Mouse (Mus musculus) spleen, postnatal 4 days (tissue): ENCODE results near the gene Eprs.

ENCODE experiments used
- DNase-seq, 2 experiments: peaks; one replicate each; pipeline ENCODE4 v3.0.0; 2022; ENCODE audit warnings: low spot score in 2 of 2

The Eprs gene

DNA sequence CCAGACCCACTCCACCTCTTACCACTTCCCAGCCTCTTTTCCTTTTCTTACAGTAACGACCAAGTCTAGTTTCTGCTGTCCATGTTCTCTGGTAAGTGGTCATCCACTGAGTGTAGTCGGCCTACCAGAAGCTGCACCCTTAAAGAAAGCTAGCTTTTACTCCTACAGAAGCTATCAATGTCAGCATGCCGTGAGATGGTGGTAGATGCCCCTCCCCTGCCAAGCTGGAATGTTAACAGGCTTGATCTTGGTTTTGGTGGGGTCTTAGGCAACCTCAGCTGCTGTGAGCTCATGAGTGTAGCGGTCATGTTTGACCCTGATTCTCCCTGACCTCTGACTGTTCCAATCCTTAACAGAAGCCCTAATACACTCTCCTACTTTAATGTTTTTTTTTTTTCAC lies 4.6 kb upstream of the Eprs start:
- DNase-seq: no peak

DNA sequence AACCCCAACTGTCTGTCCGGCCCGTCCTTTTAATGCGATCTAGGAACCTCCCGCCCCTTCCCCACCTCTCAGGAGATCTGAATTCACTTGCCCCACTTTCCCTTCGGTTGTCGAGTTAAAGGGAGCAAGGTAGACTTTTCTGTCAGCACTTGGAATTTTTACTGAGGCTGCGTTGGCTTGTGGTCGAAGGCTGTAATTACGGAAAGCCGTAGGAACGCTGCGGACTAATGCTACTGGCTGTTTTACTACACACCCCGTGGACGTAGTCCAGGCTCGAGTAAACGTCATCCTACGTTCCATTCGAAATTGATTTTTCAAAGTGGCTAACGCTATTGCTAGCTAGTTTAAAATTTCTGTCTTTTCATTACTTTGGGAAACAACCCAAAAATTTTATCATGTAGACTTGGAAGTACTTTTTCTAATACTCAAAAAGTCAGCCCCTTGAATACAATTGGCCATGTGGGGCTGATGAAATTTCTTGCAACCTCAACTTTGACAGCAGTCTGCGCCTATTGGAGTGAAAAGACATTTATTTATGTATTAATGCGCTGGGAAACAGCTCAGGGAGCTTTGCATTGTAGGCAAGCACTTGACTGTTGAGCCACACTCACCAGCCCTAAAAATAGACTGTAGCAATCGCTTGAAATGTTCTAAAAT lies 810 bp downstream of the Eprs start:
- DNase-seq: peak in 1 of 2 experiments; percentile 26

DNA sequence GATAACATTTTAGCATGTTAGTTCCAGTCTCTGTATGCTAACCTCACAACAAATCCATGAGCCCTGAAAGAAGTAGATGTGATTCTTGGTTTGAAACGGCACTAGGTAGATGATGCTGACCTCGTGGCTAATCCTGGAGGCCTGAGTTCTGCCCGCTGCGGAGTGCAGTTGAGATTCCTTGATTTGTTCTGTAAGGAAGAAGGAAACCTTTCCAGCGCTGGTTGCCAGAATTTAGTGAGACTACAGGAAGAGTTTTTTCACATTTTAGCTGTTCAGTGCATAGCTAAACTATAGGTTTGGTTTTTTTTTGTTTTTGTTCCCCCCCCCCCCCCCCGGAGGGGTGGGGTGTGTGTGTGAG lies 1.3 kb downstream of the Eprs start:
- DNase-seq: no peak

DNA sequence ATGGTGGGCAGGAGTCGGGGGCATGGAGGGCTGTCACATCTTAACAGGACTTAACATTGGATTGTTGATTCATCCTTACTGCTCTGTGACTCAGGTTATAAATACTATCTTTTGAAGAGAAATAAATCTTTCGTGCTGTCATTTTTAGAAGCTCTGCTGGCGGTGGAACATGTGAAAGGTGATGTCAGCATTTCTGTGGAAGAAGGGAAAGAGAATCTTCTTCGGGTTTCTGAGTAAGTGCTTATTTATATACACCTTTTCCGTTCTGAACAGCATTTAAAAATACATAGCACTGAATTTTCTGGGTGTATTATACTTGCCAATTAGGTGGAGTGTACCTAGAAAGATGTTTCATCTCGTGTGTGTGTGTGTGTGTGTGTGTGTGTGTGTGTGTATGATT lies 4.5 kb downstream of the Eprs start:
- no peak for DNase-seq

DNA sequence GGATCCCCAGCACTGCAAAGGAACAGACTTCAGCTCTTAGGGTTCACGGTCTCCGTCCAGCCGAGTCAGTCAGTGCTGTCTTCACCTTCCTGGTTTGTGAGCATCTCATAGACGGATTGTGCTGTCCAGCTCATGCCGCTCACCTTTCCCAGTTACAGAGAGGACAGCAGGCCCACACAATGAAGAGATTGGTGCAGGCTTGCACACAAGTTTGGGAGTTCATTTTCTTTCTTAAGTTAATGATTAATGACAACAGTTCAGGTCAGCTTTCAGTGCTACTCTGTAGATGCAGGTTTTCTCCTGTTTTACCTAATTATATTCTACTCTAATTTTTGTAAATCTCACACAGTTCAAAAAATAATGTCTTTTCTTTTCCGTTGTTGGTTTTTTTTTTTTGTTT lies 7.1 kb downstream of the Eprs start:
- no peak for DNase-seq

DNA sequence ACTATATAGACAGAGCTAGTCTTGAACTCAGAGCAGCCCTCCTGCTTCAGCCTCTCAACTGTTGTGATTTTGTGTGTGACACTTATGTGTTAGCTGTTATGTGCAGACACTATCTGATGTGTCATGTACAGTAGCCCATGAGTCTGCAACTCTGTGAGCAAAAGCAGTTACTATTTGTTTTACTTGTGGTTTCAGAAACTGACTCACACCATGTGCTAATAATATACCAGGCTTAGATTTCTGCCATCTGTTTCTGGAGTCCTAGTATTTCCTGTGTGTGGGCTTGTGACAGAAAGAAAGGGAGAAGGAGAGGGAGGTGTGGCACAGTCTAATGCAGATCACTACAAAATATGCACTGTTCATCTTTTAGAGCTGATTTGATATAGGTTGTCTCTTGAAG lies 13.5 kb downstream of the Eprs start:
- DNase-seq: no peak

DNA sequence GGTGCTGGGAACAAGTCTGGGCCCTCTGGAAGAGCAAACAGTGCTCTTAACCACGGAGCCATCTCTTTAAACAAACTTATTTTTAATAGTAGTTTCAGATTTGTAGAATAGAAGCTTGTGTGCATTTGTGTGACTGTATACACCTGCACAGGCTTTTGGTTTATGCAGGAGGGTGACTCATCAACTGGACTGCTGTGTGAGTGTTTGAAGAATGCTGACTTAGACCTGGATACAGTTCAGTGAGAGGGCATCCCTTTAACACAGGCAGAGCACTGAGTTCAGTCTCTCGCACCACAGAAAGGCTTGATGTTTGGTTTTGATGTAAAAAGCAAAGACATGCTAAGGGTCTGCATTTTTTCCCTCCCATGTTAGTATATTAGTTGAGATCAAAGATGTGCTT lies 14.6 kb downstream of the Eprs start:
- DNase-seq: no peak

DNA sequence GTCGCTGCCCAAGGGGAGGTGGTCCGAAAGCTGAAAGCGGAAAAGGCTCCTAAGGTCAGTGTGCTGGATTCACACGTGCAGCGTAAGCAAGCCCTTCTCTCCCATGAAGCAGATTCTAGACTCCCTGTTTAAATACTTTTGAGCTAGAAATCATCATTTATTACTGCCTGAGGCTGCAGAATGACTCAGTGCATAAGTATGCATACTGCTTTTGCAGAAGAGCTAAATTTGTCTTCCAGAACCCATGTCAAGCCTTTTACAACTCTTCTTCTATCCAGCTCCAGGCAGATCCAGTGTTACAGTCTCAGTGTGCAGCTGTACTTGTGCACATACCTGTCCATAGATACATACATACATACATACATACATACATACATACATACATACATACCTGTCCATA lies 38.8 kb downstream of the Eprs start:
- no peak for DNase-seq

DNA sequence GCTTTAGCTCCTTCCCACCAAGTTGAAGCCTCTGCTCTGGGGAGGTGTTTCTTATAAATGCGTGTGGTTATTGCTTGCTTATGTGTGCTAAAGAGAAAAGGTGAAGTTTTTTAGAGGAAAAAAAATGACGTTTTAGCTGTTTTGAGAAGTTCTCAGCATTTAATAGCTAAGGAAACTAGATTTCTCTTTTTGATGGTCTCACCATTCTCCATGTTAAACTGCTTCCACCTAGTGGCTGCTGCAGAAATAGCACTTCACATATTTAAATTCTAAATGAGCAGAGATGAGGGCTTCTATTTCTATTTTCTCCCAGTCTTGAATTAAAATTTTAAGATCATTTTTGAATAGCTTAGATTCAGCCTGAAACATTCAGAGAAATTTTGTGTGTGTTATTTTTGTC lies 41.2 kb downstream of the Eprs start:
- DNase-seq: no peak

DNA sequence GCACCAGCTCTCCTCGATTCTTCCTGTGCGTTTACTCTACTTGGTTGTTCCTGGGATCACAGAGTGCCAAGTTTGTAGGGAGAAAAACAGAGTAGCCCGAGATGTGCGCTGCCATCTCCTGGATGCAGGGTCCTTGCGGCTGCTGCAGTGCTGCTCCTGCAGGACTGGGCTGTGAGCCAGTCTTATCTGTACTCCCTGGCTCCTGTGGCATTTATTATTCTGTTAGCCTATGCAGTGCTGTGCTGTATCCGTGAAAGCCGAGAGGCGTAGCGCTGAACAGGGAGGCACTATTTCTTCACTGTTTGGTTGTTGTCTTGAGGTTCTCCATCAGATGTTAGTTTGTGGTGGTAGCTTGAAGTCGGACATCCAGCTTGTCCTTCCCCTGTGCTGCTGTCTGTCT lies 43.1 kb downstream of the Eprs start:
- no peak for DNase-seq

DNA sequence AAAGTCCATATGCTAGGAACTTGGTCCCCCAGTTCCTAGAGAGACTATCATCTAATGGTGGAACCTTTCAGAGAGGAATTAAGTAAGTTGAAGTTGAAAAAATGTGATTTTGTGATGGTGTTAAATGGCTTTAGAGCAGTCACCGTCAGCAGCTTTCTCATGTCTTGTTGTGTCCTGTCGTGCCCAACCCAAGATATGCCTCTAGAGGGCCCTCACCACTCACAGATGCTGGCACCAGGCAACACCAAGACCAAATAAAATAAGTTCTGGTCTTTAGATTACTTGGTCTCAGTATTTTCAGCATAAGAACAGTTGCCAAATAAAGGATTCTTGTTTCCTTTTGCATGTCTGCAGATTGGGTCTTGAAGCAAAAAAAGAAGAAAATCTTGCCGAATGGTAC lies 47.0 kb downstream of the Eprs start:
- peak in 1 of 2 experiments; percentile 25 for DNase-seq

DNA sequence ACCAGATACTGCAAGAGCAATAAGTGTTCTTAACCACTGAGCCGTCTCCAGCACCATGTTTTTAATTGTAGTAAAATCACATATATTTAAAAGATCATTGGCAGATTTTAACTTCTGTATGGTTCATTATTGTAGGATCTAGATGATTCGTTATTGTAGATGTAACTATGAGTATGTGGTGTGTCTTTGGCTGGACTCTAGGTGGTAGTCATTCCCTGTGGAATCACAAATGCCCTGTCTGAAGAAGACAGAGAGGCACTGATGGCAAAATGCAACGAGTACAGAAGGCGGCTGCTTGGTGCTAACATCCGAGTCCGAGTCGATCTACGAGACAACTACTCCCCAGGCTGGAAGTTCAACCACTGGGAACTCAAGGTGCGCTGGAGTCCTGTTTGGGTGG lies 55.2 kb downstream of the Eprs start:
- DNase-seq: no peak

DNA sequence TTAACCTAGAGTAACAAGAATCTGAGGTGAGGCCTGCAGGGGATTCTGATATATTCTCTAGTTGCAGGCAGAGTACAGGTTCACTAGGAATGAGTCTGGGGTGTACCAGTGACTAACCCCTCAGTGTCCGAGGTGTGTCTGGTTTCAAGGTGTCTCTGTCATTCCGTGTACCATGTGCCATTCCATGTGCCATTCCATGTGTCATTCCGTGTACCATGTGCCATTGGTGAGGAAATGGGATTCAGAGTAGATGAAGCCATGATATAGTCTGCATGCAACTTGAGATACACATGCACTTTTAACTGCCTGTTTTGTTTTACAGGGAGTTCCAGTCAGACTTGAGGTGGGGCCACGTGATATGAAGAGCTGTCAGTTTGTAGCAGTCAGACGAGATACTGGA lies 57.0 kb downstream of the Eprs start:
- no peak for DNase-seq

DNA sequence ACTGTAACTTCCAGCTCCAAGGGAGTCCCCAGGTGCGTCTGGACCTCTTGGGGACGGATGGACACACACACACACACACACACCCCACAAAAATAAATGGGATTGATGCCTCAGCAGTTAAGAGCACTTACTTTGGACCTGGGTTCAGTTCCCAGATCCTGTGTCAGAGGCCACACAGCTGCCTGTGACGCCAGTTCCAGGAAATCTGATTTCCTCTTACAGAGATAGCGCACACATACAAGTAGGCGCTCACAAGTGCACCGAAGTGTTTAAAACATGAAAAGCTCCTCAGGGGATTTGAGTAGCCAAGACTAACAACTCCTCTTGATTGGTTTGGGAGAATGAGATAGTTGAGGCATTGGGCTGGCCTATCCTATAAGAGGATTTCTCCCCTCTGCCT lies 57.9 kb downstream of the Eprs start:
- DNase-seq: no peak

DNA sequence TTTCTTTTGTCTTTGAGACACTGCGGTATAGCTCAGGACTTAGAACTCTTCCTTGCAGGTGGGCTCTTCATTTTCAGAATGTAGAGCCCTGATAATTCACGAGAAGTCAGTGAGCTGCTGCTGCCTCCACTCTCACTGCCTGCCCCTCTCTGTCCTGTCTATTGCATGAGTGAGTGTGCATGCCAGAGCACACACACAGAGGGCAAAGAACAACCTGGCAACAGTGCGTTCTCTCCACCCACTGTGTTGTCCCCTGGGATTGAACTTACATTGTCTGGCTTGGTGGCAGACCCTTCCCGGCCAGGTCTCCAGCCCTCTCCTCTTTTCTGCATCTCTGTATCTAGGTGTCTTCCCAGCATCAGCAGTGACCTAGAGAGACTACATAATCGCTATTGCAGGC lies 63.7 kb downstream of the Eprs start:
- DNase-seq: no peak

DNA sequence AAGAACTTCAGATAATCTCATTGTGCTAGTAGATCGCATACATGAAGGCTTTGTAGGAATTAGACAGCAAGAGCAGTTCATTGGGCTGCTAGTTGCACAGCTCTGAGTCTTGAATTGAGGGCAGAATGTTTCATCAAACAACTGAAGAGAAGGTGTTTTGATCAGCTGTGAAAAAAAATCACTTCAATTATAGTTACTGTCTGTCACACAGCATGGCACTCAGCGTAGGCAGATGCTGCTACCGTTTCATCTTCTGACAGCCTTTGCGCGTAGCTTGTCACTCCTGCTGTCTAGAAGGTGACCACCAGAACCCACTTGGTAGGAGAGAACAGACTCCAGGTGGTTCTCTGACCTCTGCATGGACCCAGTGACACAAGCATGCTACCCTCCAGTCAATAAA lies 67.6 kb downstream of the Eprs start:
- DNase-seq: no peak

DNA sequence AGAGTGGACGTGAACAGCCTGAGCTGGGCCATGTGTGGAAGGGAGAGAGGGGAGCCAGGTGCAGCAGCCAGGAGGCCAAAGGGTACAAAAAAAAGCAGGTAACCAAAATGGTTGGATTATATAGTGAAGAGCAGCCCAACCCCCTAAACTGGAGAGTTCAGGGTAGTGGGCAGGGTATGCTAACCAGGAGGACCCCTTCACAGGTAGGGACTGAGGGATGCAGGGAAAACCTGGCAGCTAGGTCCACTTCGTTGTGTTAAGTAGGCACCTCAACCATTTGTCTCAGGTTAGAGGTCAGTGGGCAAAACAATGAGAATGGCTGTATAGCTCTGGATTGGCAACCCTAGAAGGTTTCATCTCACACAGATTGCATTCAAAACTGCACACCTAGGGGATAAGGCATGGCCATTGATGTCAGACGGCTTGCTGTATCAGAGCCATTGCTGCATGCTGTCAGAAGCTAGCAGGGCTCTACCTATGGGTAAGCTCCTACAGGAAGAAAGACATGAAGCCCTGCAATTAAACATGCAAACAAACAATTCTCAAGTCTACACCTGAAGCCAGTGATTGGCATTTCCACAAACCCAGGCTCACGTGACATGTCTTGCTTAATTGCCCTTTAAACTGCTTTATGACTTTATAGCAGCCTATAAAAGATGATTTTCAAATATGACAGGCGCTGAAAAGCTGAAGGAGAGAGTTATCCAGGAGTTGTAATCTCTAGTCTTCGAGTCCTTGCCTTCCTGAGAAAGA lies 68.6 kb downstream of the Eprs start:
- no peak for DNase-seq

DNA sequence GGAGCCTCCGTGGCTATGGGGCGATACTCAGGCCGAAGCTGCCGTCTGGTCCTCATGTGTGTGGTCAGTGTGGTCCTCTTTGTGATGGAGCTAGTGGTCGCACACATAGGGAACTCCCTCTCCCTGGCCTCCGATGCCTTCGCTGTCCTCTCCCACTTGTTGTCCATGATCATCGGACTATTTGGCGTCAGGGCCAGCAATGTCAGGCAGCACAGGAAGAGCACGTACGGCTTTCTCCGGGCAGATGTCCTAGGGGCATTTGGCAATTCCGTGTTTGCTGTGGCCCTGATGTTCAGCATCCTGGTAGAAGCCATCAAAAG lies 69.1 kb downstream of the Eprs start:
- no peak for DNase-seq

DNA sequence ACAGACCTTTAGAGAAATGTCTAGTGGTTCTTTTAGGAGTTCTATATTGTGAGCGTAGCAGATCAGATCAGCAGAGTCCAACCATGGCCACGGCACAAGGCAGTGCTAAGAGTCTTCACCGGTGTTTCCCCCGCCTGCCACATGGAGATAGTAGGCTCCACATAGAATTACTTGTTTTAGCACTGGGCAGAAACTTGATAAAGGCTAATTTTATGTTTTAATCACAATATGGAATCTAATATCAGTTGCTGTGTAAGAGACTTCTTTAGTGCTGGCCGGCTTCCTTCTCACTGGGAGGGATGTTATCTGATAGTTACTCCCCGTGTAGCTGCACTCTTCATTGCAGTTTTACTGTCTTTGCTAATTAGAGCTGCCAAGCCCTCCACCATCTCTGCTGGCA lies 70.3 kb downstream of the Eprs start:
- DNase-seq: no peak

DNA sequence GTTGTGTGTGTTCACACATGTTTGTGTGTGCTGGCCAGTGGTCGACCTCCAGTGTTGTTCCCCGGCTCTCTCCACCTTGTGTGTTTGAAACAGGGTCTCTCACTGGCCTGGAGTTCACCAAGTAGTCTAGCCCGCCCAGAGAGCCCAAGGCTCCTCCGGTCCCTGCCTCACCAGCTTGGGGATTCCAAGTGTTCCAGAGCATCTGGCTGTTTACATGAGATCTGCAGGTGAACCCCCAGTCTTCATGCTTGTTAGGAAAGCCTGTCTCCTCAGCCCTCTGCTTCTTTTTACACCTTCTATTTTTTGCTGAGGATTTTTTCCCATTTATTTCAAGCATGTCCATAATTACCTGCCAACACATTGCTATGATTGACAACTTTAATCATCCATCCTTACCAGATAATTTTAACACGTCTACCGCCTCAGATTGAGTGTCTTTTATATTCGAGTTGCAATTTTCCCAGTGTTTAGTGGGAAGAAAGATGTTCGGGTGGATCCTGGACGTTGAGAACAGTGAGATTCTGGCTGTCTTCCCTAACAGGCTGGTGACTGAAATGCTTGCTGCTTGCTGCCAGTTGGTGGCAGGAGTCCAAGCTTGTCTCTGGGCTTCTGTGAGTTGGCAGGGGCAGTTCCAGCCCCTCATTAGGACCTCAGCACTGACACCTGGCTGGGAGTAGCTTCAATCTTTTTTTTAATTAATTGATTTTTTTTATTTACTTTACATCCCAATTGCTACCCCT lies 76.2 kb downstream of the Eprs start:
- DNase-seq: no peak

DNA sequence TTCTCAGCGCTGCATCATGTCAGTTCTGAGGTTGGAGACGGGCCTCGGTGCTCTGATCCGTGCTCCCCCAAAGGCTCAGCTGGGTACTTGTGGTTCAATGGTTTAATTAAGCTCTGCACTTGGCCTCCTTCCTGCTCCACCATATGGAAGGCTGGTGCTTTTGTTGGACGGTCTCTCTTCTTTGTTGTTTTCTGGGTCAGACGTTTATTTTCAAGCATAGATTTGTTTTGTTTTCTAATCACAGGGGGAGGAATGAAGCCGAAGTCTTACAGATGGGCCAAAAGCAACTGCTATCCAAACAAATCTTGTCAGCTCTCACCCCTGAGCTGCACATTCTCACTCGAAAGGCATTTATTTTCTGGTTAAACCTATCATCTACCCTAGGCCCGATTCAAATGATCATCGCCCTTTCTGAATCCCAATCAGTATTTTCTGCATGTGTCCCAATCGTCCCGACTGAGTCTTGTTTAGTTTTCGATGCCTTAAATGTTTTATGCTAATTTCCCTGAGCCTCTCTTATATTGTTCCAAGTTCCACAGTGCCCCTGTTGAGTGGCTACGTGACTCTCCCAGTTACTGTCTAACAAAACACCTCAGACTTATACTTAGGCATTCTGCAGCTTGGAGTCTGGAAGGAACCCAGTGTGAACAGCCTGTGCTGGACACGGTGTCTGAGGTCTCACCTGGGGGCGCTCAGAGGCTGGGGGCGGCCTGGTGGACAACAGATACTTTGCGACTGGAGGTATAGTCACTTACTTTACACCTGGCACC lies 79.0 kb downstream of the Eprs start:
- no peak for DNase-seq

DNA sequence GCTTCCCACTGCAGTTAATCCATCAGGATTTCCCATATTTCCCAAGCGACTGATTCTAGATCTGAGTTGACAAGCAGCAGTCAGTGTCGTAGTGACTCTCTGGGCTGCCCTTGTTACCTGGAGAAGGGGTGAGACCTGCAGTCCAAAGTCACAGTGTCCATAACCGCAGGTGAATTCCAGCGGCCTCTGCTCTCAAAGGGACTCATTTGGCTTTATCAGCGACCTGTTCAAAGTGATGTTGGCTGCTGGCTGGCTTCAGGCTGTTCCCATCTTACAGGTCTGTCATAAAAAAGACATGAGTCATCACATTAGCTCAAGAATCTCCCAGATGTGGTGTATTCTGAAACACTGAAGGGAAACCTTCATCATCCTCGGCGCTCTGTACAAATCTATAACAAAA lies 86.1 kb downstream of the Eprs start:
- DNase-seq: no peak

DNA sequence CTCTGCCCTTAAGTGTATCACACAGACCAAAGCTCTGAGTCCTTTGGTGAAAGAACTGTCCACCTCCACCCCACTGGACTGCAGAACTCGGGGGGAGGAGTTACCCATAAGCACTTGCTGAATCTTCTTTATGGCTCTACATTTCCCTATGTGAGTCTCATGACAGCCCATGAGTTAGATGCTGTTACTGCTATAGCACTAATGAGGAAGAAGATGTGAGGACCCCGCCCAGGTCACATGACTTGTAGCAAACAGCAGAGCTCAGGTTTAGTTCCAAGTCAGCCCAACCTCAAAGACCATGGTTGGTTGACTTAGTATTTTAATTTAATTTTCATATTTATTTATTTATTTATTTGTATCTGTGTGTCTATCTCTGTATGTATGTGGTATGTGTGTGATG lies 86.9 kb downstream of the Eprs start:
- no peak for DNase-seq
